Mouse (Mus musculus): Measurements from ENCODE around the gene Fgd6. TPM values are rescaled to one million over a fixed set of nuclear protein-coding genes. Genes with fewer than 3 reads are reported as not detected.

Gene Fgd6
- polyA plus RNA-seq, 1 experiment, result 1.9 TPM

DNA sequence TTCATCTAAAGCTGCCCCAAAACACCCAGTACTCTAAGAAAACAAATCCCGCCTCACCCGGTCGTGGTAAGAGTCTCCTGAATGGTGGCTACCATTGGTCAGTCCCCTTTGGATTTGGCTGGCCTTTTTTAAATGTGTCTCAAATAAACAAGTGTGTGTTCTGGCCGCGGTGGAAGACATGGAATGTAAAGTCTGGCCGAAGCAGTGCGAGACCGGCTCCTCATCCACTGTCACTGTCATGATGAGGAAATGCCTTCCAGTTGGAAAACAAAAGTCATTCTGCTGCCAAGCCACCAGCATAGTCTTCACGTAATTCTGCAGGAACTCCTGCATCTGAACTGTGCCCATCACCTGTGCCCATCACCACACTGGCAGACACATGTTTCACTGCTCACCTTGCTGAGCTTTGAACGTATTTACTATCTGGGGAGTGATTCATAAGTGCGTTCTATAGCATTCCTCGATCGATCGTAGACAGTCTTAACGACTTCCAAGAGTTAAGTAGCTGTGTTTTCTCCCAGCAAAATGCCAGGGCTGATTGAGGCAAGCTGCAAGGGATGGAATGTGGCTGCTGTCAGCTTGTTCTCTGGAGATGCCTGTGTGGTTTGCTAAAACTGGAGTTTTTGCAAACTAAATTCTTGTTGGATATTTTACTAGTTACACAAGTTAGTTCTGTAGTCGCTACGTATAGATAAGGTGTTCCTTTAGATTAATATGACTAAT, 60.1 kb downstream of the Fgd6 start:
- no peak for DNase-seq (ENCODE audit: low spot score)

DNA sequence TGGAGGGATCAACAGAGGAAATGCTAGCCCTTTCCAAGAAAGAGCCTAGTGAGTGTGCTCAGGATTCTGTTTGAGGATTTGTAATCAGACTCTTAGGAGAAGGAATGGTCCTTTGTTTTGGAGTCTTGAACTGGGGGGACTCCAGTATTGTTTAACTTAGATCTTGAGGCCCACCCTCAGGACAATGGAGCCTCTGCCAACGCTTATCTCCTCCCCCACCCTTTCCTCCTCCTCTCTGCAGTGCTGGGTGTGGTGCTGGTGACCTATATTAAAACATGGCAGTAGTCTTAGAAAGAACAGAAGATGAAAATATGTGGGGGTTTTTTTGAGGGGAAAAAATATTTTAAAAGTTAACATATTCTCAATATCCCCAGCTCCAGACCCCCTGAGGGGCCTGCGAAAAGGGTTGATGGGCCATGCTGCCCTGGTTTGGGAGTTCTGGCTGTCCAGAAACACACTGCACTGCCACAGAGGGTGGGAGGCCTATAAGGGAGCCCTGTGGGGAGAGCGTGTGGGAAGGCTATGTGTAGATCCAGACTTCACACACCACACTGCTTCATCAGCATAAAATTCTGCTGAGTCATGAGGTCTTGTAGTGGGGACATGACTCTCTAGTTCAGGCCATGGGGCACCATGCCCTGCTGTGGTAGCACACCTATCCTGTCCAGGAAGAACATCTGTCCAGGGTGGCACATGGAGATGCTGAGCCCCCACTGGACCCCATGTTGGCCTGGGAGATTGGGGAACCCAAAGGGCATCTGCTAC, 61.5 kb downstream of the Fgd6 start:
- no peak for DNase-seq (ENCODE audit: low spot score)

DNA sequence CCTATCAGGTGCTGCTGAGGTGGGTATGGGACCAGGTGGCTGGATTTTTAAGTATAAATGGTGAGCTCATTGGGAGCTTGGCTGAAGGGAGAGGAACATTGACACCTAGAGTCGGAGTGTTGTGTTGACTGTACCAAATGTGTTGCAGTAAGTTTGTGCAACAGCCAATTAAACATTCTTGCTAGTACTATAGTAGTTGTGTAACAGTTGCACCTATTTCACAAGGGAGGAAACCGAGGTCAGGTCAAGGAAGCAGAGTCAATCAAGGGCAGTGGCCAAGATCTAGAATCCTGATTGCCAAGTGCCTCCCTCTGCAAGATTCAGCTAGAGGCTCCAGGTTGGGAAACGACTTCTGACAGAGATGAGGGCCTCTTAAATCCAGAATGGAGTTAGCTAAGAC, 62.3 kb downstream of the Fgd6 start:
- no peak for DNase-seq (ENCODE audit: low spot score)

DNA sequence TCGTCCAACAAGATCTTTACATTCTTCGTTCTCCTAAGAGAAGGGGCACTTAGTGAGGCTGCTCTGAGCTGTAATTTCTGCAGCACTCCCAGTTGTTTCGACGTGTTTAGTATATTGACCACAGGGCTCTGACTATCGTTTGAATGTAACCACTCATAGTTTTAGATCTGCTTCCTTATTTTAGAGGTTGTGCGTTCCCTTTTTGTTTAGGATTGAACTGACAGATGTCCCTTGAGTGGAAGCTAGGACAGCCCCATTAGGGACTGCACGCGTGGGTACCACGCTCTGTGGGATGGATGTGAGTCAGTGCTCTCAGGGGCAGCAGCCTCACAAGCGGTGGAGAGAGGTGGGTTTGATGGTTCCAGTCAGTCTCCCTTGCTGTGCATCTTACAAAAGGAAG, 69.7 kb downstream of the Fgd6 start:
- DNase-seq (ENCODE audit: low spot score), result no peak

GRCm38 (mm10) chr10:94107168-94107567, 71.4 kb downstream of the Fgd6 start:
- DNase-seq (ENCODE audit: low spot score), result no peak

GRCm38 (mm10) chr10:94107607-94108006, 71.8 kb downstream of the Fgd6 start:
- no peak for DNase-seq (ENCODE audit: low spot score)

DNA sequence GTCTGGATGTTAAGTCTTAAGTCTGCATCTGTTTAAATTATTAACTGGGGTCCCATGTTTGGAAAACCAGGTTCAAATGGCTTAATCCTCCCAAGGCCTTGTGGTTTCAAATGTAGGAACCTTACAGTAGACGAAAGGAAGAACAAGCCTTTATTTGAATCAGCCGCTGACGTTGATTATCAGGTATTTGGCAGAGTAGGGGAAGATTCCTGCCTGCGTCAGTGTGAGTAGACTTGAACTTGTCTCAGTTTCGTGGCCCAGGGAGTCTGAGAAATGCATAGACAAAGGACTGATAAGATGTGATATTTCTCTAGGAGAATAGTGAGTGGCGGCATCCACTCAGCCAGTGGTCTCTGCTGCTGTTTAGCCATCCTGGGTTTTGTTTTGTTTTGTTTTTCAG, 73.0 kb downstream of the Fgd6 start:
- DNase-seq (ENCODE audit: low spot score), result no peak

DNA sequence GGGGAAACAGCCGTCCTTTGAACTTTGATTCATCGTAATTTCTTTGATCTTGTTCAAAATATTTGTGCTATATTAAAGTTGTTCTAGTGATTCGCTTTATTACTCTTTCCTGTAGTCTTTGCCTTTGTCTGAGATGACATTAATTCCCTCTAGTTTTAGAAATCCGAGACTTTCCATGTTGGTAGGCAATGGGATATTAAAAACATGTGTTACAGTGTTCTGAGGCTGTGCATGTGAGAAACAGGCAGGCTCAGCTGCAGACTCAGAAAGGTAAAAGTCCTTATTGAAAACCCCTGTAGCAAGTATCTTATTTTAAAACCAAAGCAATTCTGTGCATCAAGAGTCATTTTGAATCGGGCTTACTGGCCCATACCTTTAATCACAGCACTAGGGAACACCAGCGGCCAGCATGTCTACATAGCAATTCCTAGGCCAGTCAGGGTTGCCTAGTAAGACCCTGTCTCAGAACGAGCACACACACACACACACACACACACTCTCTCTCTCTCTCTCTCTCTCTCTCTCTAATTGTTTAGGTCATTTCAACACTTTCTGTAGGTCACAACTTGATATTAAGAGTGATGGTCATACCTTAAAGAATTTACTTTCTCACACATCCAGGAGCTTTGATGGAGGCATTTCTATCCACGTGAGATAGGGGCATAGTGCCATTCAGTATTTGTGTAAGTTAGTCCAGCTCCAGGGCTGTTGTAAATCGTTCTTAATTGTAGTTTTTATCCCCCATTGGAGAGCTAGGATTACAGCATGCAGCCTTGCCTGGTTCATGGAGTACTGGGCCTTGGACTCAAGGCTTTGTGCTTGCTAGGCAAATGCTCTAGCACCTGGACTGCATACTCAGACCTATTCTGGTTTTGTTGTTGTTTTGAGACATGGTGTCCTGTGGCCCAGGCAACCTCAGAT, 75.3 kb downstream of the Fgd6 start:
- DNase-seq (ENCODE audit: low spot score), result no peak

GRCm38 (mm10) chr10:94112207-94112606, 76.4 kb downstream of the Fgd6 start:
- DNase-seq (ENCODE audit: low spot score), result no peak

GRCm38 (mm10) chr10:94115893-94116599, 80.2 kb downstream of the Fgd6 start:
- DNase-seq (ENCODE audit: low spot score), result no peak

DNA sequence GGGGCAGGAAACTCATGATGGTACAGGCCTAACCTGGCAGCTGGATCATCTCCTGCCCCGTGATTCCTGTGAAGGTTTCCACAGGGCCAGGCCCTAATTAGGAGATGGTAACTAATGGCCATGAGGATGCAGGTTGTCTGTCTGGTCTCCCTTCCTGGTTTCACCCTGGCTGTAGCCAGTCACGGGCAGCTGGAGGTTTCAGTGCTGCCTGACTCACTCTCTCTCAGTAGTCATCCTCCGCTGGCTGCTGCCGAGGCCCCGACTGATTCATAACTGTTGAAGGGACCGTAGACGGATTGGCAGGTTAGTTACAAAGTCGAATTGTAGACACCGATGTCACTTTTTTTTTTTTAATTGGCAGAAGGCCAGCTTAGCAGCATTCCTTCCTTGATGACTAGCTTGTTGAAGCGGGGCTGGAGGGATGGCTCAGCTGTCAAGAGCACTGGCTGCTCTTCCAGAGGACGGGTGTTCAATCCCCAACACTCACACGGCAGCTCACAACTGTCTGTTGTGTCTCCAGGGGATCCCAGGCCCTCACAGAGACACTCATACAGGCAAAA, 81.1 kb downstream of the Fgd6 start:
- no peak for DNase-seq (ENCODE audit: low spot score)

- DNase-seq (ENCODE audit: low spot score), result no peak
Observed at GRCm38 (mm10) chr10:94117916-94118315, 82.1 kb downstream of the Fgd6 start.

- DNase-seq (ENCODE audit: low spot score), result no peak
Observed at GRCm38 (mm10) chr10:94118993-94119392, 83.2 kb downstream of the Fgd6 start.

DNA sequence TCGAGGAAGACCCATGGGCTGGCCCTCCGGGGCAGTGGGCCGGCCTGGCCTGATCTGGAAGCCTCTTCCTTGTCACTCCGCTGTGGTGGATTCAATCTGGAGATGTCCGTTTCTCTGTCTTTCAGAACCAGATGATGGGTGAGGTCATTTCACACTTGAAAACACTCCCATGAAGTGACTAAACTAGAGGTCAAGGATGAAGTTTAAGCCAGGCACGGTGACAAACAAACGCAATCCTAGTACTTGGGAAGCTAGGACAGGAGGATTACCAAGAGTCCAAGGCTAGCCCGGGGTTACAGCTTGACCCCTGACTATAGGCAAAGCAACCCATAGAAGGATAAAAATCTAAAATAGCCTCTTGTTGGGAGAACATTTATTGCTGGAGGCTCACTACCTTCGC, 84.9 kb downstream of the Fgd6 start:
- no peak for DNase-seq (ENCODE audit: low spot score)

DNA sequence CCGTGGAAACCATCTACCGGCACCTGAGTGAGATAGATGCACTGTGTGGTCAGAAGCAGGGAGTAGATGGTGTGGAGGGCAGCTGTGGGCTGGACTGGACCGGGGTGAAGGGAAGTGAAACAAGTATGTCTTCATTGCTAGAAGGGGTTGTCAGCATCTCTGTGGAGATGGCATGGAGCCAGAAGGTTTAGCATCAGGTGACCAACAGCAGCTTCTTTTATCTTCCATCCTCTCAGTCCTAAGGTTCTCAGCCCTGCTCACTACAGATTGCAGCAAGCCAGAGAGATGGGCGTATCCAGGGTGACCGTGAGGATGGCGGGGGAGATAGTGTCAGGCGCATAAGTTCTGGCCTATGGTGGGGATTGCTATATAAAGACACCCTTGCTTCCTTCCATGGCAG, 86.8 kb downstream of the Fgd6 start:
- no peak for DNase-seq (ENCODE audit: low spot score)

DNA sequence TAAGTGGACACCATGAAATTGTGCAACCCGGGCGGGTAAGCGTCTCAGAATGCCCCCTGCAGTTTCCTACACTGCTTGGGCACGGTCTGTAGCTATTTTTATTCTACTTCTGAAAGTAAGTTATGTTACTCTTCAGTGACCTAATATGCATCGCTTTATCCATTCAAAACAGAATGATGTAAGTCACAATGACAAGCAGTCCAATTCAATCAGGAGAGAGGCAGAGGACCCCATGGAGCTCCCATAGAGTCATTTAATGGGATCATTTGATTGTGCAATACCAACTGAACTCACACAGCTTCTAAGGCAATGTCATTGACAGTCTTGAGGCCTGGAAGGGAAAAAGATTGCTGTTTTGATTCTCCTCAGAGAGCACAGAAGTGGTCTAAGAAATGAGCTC, 87.8 kb downstream of the Fgd6 start:
- no peak for DNase-seq (ENCODE audit: low spot score)

DNA sequence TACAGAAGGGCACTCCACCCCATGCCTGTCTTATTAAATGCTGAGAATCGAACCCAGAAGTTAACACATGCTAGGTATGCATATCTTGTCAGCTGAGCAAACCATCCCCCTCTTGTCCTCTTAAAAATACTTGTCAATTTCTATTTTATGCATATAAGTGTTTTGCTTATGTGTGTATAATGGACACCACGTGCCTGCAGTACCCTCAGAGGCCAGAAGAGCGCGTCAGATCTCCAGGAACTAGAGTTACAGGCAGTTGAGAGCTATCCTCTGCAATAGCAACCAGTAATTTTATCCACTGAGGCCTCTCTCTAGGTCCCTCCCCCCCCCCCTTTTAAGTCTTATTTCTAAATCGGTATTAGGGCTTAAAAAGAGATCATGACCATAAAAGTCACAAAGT, 88.6 kb downstream of the Fgd6 start:
- no peak for DNase-seq (ENCODE audit: low spot score)

DNA sequence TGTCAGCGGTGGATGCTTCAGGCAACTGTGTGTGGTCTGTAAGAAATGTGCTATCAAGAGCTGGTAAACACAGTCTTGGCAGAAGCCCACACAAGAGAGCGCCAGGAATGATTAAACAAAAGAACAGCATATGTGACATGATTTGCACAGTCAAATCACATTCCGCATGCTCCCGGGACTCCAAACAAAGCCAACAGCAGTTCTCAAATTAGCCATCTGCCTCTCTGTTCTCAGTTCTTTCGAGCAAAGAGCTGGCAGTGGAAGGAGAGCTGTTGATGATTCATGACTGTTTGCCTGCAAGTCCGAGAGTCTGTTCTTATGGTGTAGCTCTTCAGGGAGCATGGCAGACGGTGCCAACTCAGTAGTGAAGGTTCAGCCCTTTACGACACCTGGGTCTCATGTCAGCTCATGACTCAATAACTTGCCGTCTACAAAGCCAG, 93.9 kb downstream of the Fgd6 start:
- DNase-seq (ENCODE audit: low spot score), result no peak

DNA sequence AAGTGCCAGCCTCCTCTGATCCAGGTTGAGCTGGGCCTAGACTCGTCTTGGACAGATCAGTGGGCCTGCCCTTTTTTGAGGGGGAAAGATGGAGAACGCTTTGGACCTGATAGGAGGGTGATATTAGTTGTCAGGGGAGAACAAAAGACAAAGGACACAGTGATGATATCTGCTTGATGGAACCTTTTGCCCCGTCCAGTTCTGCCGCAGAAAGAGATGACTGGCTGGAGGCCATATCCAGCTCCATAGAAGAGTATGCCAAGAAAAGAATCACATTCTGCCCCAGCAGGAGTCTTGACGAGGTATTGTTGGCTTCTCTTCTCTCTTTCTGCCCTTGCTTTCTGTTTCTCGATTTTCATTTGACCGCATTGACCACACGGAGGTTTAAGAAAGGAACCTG, 97.3 kb downstream of the Fgd6 start:
- no peak for DNase-seq (ENCODE audit: low spot score)

DNA sequence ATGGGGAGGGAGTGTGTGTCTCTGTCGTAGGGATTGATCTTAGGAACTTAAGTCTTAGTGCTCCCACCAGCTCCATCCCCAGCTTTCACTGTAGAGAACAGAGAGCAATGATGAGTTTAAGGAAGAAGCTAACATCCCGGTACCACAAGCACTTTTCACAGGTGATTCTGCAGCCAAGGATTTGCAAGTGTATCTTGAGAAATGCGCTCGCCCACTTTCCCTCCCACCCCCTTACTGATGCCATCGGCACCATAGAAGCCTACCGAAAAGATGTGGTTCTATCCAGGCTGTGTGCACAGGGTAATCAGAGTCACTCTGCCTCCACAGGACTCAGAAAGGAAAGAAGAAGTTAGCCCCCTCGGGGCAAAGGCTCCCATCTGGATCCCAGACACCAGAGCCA, 97.9 kb downstream of the Fgd6 start:
- DNase-seq (ENCODE audit: low spot score), result no peak
